Mouse (Mus musculus): ENCODE data around the gene Gm11444. TPM values are rescaled to one million over a fixed set of nuclear protein-coding genes. Genes with fewer than 3 reads are reported as not detected.
A peak's percentile ranks its signal among the peaks of the same experiment; 100 is the strongest.

Gene Gm11444
- polyA plus RNA-seq, 1 experiment from 2014 or later: not detected

DNA sequence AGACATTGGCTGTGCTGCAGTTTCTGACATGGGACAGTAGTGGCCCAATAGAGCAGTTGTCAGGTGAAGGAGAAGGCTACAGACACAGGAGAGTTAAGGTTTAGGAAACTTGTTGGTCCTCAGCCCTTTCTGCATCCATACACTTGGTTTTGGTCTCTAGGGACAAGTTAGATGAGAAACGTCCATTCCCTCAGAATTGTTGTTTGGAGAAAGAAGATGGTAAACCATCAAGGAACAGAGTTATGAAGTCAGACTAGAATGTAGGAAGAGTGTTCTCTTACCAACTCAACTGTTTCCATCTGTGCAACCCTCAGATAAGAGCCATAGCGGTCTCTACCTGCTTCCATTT is 41.5 kb upstream of the Gm11444 start:
- no peaks in the 10 kb centered on the region for H3K9me3 ChIP-seq (replicated peaks; ENCODE audit: low read length)
- H3K4me1 ChIP-seq (replicated peaks; ENCODE audit: insufficient read depth, low read length): 0 out of 2 replicates have a peak, but pooled peaks cover 4% of the 10 kb centered on the region
- no peak for TF ChIP-seq CTCF (IDR thresholded peaks at IDR 0.05; ENCODE audit: low read depth)
- H3K4me3 ChIP-seq (replicated peaks; ENCODE audit: low read depth, low read length): no peak overlapping the region
- ATAC-seq (replicated peaks; ENCODE audit: low FRiP score, low read depth) (no peak), DNase-seq (ENCODE audit: low spot score) (no peak)
- H3K36me3 ChIP-seq (ENCODE audit: insufficient read depth, low read length): no peaks in the 10 kb centered on the region
- peaks cover 84% of the 10 kb centered on the region for H3K27me3 ChIP-seq (ENCODE audit: insufficient read depth, low read length)
- 14% methylated on average over 2 of the region's 2 CpGs for WGBS
- no peak overlapping the region for H3K9ac ChIP-seq (ENCODE audit: low read depth, low read length)
- H3K27ac ChIP-seq: no peak overlapping the region
- H3K4me2 ChIP-seq (ENCODE audit: low read length): no peak overlapping the region

DNA sequence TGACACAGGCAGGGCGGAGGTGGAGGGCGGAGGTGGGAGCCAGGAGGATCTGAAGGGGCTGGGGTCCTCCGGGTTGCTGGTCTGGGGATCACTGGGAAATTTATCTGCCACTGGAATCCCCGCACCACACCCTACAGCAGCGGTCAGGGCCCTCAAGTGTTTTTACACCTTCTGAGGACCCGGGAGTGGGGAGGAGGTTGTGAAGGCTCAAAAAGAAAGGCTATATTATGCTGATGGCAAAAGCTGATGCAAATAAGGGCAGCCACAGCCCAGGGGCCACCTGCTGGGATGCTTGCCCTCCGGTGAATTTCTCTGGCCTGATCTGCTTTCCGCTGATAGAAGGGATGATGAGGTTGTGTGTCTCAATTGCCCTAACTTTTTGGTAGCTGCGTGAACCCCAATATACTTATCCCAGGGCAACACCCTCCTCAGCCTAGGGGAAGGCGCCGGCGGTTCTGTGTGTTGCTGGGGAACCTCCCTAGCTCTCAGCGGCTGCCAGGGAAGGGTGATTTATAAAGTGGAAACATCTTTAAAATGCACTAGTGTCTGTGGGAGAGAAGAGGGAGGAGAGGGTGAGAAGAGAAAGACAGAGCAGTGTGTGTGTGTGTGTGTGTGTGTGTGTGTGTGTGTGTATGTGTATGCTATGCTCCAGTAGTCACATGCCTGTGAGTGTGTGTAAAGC is 41.0 kb upstream of the Gm11444 start:
- Histone ChIP-seq H3K9ac (ENCODE audit: low read depth, low read length) (no peak overlapping the region), H3K4me3 (replicated peaks; ENCODE audit: low read depth, low read length) (no peak overlapping the region)

DNA sequence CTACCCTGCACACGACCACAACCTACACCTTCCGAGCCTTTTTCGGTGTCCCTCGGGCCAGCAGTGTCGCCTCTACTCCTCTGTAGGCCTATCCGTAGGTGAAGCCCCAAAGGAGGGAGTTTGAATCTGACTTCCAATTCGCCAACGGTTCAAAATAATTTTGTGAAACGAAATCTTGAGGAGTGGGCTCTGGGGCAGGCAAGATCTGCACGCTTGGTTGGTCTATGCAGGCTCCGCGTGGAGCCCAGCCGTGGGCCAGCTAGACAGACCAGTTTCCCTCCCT is 40.4 kb upstream of the Gm11444 start:
- Histone ChIP-seq H3K9ac (ENCODE audit: low read depth, low read length) (no peak overlapping the region), H3K36me3 (ENCODE audit: insufficient read depth, low read length) (no peaks in the 10 kb centered on the region), H3K9me3 (replicated peaks; ENCODE audit: low read length) (no peaks in the 10 kb centered on the region), H3K4me3 (replicated peaks; ENCODE audit: low read depth, low read length) (no peak overlapping the region), H3K27me3 (ENCODE audit: insufficient read depth, low read length) (peaks cover 86% of the 10 kb centered on the region), H3K4me1 (replicated peaks; ENCODE audit: insufficient read depth, low read length) (0 out of 2 replicates have a peak, but pooled peaks cover 4% of the 10 kb centered on the region), H3K4me2 (ENCODE audit: low read length) (no peak overlapping the region), H3K27ac (no peak overlapping the region)
- ATAC-seq (replicated peaks; ENCODE audit: low FRiP score, low read depth) (no peak), DNase-seq (ENCODE audit: low spot score) (peak; percentile 9)
- 3% methylated on average over 13 of the region's 13 CpGs for WGBS
- no peak for TF ChIP-seq CTCF (IDR thresholded peaks at IDR 0.05; ENCODE audit: low read depth)

More for the DNA sequence above, 41.0 kb upstream of the Gm11444 start:
- Histone ChIP-seq H3K4me1 (replicated peaks; ENCODE audit: insufficient read depth, low read length) (0 out of 2 replicates have a peak, but pooled peaks cover 4% of the 10 kb centered on the region), H3K9me3 (replicated peaks; ENCODE audit: low read length) (no peaks in the 10 kb centered on the region), H3K4me2 (ENCODE audit: low read length) (no peak overlapping the region), H3K27ac (no peak overlapping the region), H3K36me3 (ENCODE audit: insufficient read depth, low read length) (no peaks in the 10 kb centered on the region), H3K27me3 (ENCODE audit: insufficient read depth, low read length) (peaks cover 86% of the 10 kb centered on the region)
- TF ChIP-seq CTCF (IDR thresholded peaks at IDR 0.05; ENCODE audit: low read depth): no peak
- no peak for ATAC-seq (replicated peaks; ENCODE audit: low FRiP score, low read depth)
- whole genome bisulfite sequencing: 3% methylated on average over 13 of the region's 13 CpGs
- no peak for DNase-seq (ENCODE audit: low spot score)

DNA sequence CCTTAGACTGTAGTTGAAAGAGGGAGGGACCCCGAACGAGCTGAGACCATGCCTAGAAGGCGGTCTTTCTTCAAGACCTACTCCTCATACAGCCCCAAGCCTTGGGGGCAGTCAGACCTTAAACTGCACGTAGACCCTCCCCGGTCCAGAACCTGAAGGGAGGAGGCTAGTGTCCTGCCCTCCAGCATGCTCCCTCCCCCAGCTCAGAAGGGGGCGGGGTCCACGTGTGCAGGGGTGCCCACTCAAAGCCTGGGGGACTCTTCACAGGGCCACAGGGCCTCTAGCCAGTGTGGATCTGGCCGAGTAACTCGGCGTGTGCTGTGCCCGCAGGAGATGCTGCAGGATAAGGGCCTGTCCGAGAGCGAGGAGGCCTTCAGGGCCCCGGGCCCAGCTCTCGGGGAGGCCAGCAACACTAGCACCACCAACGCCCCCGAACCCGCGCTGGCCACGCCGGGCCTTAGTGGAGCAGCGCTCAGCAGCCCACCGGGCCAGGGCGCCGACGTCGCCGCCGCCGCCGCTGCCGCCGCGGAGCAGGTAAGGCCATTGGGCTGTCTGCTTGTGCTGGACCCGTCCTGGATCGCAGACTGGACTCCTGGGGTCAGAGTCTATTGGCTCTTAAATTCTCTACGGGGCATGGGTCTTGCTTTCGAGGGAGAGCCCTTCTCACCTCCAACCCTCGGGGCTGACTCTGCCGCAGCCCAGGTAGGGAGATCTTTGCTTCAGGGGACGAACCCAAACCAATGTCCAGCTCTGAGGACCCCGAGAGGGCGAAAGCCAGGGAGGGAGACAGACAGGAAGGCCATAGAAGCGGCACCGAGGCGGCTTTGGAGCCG is 39.8 kb upstream of the Gm11444 start:
- TF ChIP-seq CTCF (IDR thresholded peaks at IDR 0.05; ENCODE audit: low read depth): no peak
- H3K4me3 ChIP-seq (replicated peaks; ENCODE audit: low read depth, low read length): no peak overlapping the region
- no peak overlapping the region for H3K4me2 ChIP-seq (ENCODE audit: low read length)

DNA sequence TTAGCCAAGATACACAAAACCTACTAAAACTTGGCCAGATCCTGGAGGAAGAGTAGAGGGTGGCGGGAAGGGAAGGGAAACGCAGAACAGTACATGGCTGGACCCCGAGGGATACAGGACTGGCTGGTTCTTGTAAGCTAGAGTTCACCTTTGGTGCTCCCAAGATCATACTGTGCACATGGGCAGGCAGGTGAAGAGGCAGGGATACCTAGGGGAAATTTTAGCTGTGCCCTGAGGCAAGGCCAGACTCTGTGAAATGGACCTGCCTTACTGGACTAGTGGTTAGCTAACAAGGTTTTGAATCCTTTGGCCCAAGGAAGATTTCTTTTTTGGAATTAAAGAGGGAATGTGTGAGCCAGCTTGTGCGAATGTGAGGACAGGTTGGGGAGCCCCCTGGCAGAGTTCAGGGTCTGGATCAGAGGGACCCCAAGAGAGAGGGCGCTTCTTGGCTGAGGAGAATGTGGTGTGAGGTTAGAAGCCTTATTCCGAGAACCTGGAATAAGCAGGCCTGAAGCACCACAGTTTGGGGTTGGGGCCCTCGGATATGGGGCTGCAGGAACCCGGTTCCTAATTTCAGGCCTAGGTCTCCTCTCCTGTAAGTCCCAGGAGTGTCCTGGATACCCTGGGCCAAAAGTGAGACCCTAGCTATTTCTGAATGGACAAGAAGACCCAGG is 39.1 kb upstream of the Gm11444 start:
- 47% methylated on average over 8 of the region's 8 CpGs for WGBS
- Histone ChIP-seq H3K27ac (no peak overlapping the region), H3K9me3 (replicated peaks; ENCODE audit: low read length) (no peaks in the 10 kb centered on the region), H3K4me3 (replicated peaks; ENCODE audit: low read depth, low read length) (no peak overlapping the region), H3K4me2 (ENCODE audit: low read length) (no peak overlapping the region), H3K4me1 (replicated peaks; ENCODE audit: insufficient read depth, low read length) (0 out of 2 replicates have a peak, but pooled peaks cover 4% of the 10 kb centered on the region), H3K36me3 (ENCODE audit: insufficient read depth, low read length) (no peaks in the 10 kb centered on the region), H3K27me3 (ENCODE audit: insufficient read depth, low read length) (peaks cover 87% of the 10 kb centered on the region), H3K9ac (ENCODE audit: low read depth, low read length) (no peak overlapping the region)
- DNase-seq (ENCODE audit: low spot score) (no peak), ATAC-seq (replicated peaks; ENCODE audit: low FRiP score, low read depth) (no peak)
- TF ChIP-seq CTCF (IDR thresholded peaks at IDR 0.05; ENCODE audit: low read depth): no peak

More for the DNA sequence above, 39.8 kb upstream of the Gm11444 start:
- Histone ChIP-seq H3K9me3 (replicated peaks; ENCODE audit: low read length) (no peaks in the 10 kb centered on the region), H3K27me3 (ENCODE audit: insufficient read depth, low read length) (peaks cover 90% of the 10 kb centered on the region), H3K9ac (ENCODE audit: low read depth, low read length) (no peak overlapping the region), H3K27ac (no peak overlapping the region), H3K36me3 (ENCODE audit: insufficient read depth, low read length) (no peaks in the 10 kb centered on the region), H3K4me1 (replicated peaks; ENCODE audit: insufficient read depth, low read length) (0 out of 2 replicates have a peak, but pooled peaks cover 4% of the 10 kb centered on the region)
- ATAC-seq (replicated peaks; ENCODE audit: low FRiP score, low read depth): no peak
- WGBS: 9% methylated on average over 42 of the region's 47 CpGs
- DNase-seq (ENCODE audit: low spot score): no peak

GRCm38 (mm10) chr11:85888451-85888961 is 38.4 kb upstream of the Gm11444 start:
- no peak overlapping the region for H3K27ac ChIP-seq
- H3K36me3 ChIP-seq (ENCODE audit: insufficient read depth, low read length): no peaks in the 10 kb centered on the region
- no peak for TF ChIP-seq CTCF (IDR thresholded peaks at IDR 0.05; ENCODE audit: low read depth)
- DNase-seq (ENCODE audit: low spot score): peak; percentile 27
- H3K27me3 ChIP-seq (ENCODE audit: insufficient read depth, low read length): peaks cover 80% of the 10 kb centered on the region
- no peak overlapping the region for H3K9ac ChIP-seq (ENCODE audit: low read depth, low read length)
- 0 out of 2 replicates have a peak, but pooled peaks cover 4% of the 10 kb centered on the region for H3K4me1 ChIP-seq (replicated peaks; ENCODE audit: insufficient read depth, low read length)
- H3K4me2 ChIP-seq (ENCODE audit: low read length): 0 out of 2 replicates have a peak overlapping the region, but pooled peaks have one; percentile 9
- 6% methylated on average over 26 of the region's 26 CpGs for WGBS
- H3K9me3 ChIP-seq (replicated peaks; ENCODE audit: low read length): no peaks in the 10 kb centered on the region
- no peak for ATAC-seq (replicated peaks; ENCODE audit: low FRiP score, low read depth)
- no peak overlapping the region for H3K4me3 ChIP-seq (replicated peaks; ENCODE audit: low read depth, low read length)

Measured in kidney, postnatal 0 days (tissue).